Mouse (Mus musculus): ENCODE measurements at regions not wholly inside any gene's neighbourhood (a gene's known extent, or its start where the extent isn't known, plus 50 kb on each side); places are given as distances from the start of the nearest gene placed in this dataset.
"Not testable (repeated sequence)": the region's sequence is repeated elsewhere in the genome, so short reads cannot be mapped to it uniquely, and the experiment has no call there.

- peak overlapping the region; percentile 25; the same call in 1 of the 2 replicates for H3K4me2 ChIP-seq (ENCODE audit: low read depth, low read length)
- H3K36me3 ChIP-seq (replicated peaks; ENCODE audit: control insufficient read depth, insufficient read depth, low read length); H3K9me3 ChIP-seq (replicated peaks; ENCODE audit: control insufficient read depth, low read length); H3K4me1 ChIP-seq (ENCODE audit: control insufficient read depth, insufficient read depth); ATAC-seq (ENCODE audit: insufficient read depth, low read depth); H3K27ac ChIP-seq (ENCODE audit: low read depth); DNase-seq (ENCODE audit: low spot score); H3K9ac ChIP-seq (replicated peaks; ENCODE audit: low read depth, low read length); H3K27me3 ChIP-seq (ENCODE audit: control insufficient read depth, insufficient read depth, low read length): not testable (repeated sequence)
- WGBS: no CpG with 5 or more reads among the region's 44 CpGs
- peak overlapping the region; percentile 21; the same call in 1 of the 2 replicates for H3K4me3 ChIP-seq (ENCODE audit: low read depth, low read length)
Observed at GRCm38 (mm10) chr12:23968968-23969367, 128.1 kb downstream of the 9030624G23Rik start.

Measured in heart, postnatal 0 days (tissue).